Comparison of ENCODE assay signal across 11 mouse cellular contexts in genomic region chr2:30541541-30541940, GRCm38 (mm10). TPM values are rescaled to one million over a fixed set of nuclear protein-coding genes. Genes with fewer than 3 reads are reported as not detected.
DNase-seq lines count a peak whose midpoint lies in the region; ATAC-seq and TF ChIP-seq lines count a peak whose summit lies in the region.
"Had no signal": no experiment of that assay in that cellular context is flagged by ENCODE, and none has a peak within 500 bp of the region (broad histone marks: within the 10 kb centered on the region; RNA-seq: fewer than 3 reads in every experiment).

No protein-coding gene starts in this region.

- H3K9me3 ChIP-seq in intestine, embryonic 14.5 days (ENCODE audit: control insufficient read depth, low read length), result no peaks in the 10 kb centered on the region
- H3K9me3 ChIP-seq in intestine, postnatal 0 days (ENCODE audit: control insufficient read depth), result no peaks in the 10 kb centered on the region
- H3K9me3 ChIP-seq in neural tube, embryonic 13.5 days, result no peaks in the 10 kb centered on the region
- H3K9me3 ChIP-seq: stomach, embryonic 15.5 days had no signal

- no peak overlapping the region for H3K9ac ChIP-seq in intestine, embryonic 14.5 days (ENCODE audit: low read length)
- no peak overlapping the region for H3K9ac ChIP-seq in intestine, postnatal 0 days (ENCODE audit: low read depth, low read length)
- H3K9ac ChIP-seq in neural tube, embryonic 13.5 days, result peak overlapping the region; percentile 18; the same call in 1 of the 2 replicates
- H3K9ac ChIP-seq: stomach, embryonic 15.5 days had no signal

- no peak for TF ChIP-seq CTCF in intestine, postnatal 0 days (IDR thresholded peaks at IDR 0.05; ENCODE audit: low read depth)
- no peak for TF ChIP-seq CTCF in thymus, adult 2 months (IDR thresholded peaks at IDR 0.05; ENCODE audit: borderline replicate concordance, control insufficient read depth, extremely low read depth, insufficient read depth, low read length, poor library complexity)

- H3K27me3 ChIP-seq in intestine, embryonic 14.5 days (replicated peaks; ENCODE audit: control insufficient read depth, insufficient read depth, low read length), result no peaks in the 10 kb centered on the region
- H3K27me3 ChIP-seq in intestine, postnatal 0 days (replicated peaks; ENCODE audit: control insufficient read depth, insufficient read depth, low read length), result no peaks in the 10 kb centered on the region
- H3K27me3 ChIP-seq in neural tube, embryonic 13.5 days, result no peaks in the 10 kb centered on the region
- no peaks in the 10 kb centered on the region for H3K27me3 ChIP-seq in thymus, adult 2 months (ENCODE audit: control insufficient read depth, insufficient read depth, low read length)
- H3K27me3 ChIP-seq: stomach, embryonic 15.5 days had no signal

- DNase-seq in intestine, embryonic 14.5 days (ENCODE audit: low spot score), result no peak
- DNase-seq in heart, postnatal 4 days, result peak; percentile 42
- peak; percentile 39 for DNase-seq in kidney, postnatal 14 days
- DNase-seq in thymus, adult 2 months, result no peak
- no peak for DNase-seq in spleen, postnatal 36 days (ENCODE audit: low spot score in 2 of 2)
- no peak for DNase-seq in frontal cortex, postnatal 10 days (ENCODE audit: low spot score in 2 of 2)
- DNase-seq: cerebellum, adult 11-12 months; lung, postnatal 10 days had no signal

- no peak for TF ChIP-seq POLR2A in thymus, adult 2 months (IDR thresholded peaks at IDR 0.05; ENCODE audit: control insufficient read depth, extremely low read depth, insufficient read depth, low read length, poor library complexity)

- no peaks in the 10 kb centered on the region for H3K36me3 ChIP-seq in intestine, embryonic 14.5 days (ENCODE audit: control insufficient read depth, insufficient read depth, low read length)
- H3K36me3 ChIP-seq in intestine, postnatal 0 days (ENCODE audit: control insufficient read depth, insufficient read depth), result no peaks in the 10 kb centered on the region
- no peaks in the 10 kb centered on the region for H3K36me3 ChIP-seq in neural tube, embryonic 13.5 days
- H3K36me3 ChIP-seq in thymus, adult 2 months (ENCODE audit: control insufficient read depth, insufficient read depth, low read length), result no peaks in the 10 kb centered on the region
- H3K36me3 ChIP-seq: stomach, embryonic 15.5 days had no signal

- H3K4me3 ChIP-seq in intestine, embryonic 14.5 days (ENCODE audit: low read depth, low read length), result no peak overlapping the region
- no peak overlapping the region for H3K4me3 ChIP-seq in intestine, postnatal 0 days (ENCODE audit: low read depth, low read length)
- no peak overlapping the region for H3K4me3 ChIP-seq in neural tube, embryonic 13.5 days
- no peak overlapping the region for H3K4me3 ChIP-seq in thymus, adult 2 months (ENCODE audit: control insufficient read depth, insufficient read depth, low read length)
- H3K4me3 ChIP-seq: stomach, embryonic 15.5 days had no signal

- WGBS in intestine, embryonic 14.5 days, result 33% methylated on average over 4 of the region's 4 CpGs
- 40% methylated on average over 4 of the region's 4 CpGs for WGBS in intestine, postnatal 0 days
- 46% methylated on average over 4 of the region's 4 CpGs for WGBS in neural tube, embryonic 13.5 days
- WGBS in thymus, adult 2 months, result 92% methylated on average over 4 of the region's 4 CpGs

- peaks cover 23% of the 10 kb centered on the region for H3K4me1 ChIP-seq in intestine, embryonic 14.5 days (replicated peaks; ENCODE audit: control insufficient read depth, insufficient read depth, low read length)
- peaks cover 9% of the 10 kb centered on the region; the same call in 1 of the 2 replicates for H3K4me1 ChIP-seq in intestine, postnatal 0 days (replicated peaks; ENCODE audit: control insufficient read depth, insufficient read depth, low read length)
- H3K4me1 ChIP-seq in neural tube, embryonic 13.5 days (replicated peaks), result peaks cover 37% of the 10 kb centered on the region
- peaks cover 15% of the 10 kb centered on the region for H3K4me1 ChIP-seq in thymus, adult 2 months (replicated peaks; ENCODE audit: control insufficient read depth, insufficient read depth, low read length)

- H3K27ac ChIP-seq in intestine, embryonic 14.5 days (ENCODE audit: low read depth), result peak overlapping the region; percentile 44; the same call in 1 of the 2 replicates
- H3K27ac ChIP-seq in intestine, postnatal 0 days (ENCODE audit: low read depth, low read length), result no peak overlapping the region
- H3K27ac ChIP-seq in neural tube, embryonic 13.5 days (replicated peaks), result peak overlapping the region; percentile 61; the same call in 1 of the 2 replicates
- no peak overlapping the region for H3K27ac ChIP-seq in thymus, adult 2 months (ENCODE audit: control insufficient read depth, insufficient read depth, low read length)
- H3K27ac ChIP-seq: stomach, embryonic 15.5 days had no signal

- no peak overlapping the region for H3K4me2 ChIP-seq in intestine, embryonic 14.5 days (ENCODE audit: low read length)
- no peak overlapping the region for H3K4me2 ChIP-seq in intestine, postnatal 0 days (replicated peaks; ENCODE audit: low read depth)
- H3K4me2 ChIP-seq in neural tube, embryonic 13.5 days, result no peak overlapping the region
- H3K4me2 ChIP-seq: stomach, embryonic 15.5 days had no signal

- ATAC-seq in intestine, embryonic 14.5 days (replicated peaks; ENCODE audit: low FRiP score, low TSS enrichment, low read depth), result no peak
- no peak for ATAC-seq in intestine, postnatal 0 days
- ATAC-seq in neural tube, embryonic 13.5 days (ENCODE audit: low read depth), result no peak

RNA-seq across cellular contexts. Expression of gene Cstad, which starts 53.3 kb away (rescaled TPM):
- polyA plus RNA-seq in intestine, embryonic 14.5 days (2014; fragmentation: Nextera tagmentation; extraction: Ambion mirVana), result 0.99 and 1.1 TPM in 2 replicates
- polyA plus RNA-seq in intestine, postnatal 0 days (2015; fragmentation: Nextera tagmentation; extraction: Ambion mirVana), result 0.53 and 0.63 TPM in 2 replicates
- 1 to 10 TPM; 1.7 to 3.2 TPM for total RNA-seq in heart, postnatal 4 days (2021)
- polyA plus RNA-seq in neural tube, embryonic 13.5 days (2015; fragmentation: Nextera tagmentation; extraction: Ambion mirVana), result 0.39 and 0.98 TPM in 2 replicates
- 1.7 and 2.9 TPM in 2 replicates for polyA plus RNA-seq in thymus, adult 2 months (2012; rRNA removed)

Comparison
In these comparisons a context has a peak if more than half of its experiments do, and no peak if none do; other contexts are left out.
1. H3K27ac ChIP-seq: peak in intestine, embryonic 14.5 days (single experiment) and neural tube, embryonic 13.5 days (single experiment); none in intestine, postnatal 0 days (single experiment) and thymus, adult 2 months (single experiment).
2. DNase-seq: peak in heart, postnatal 4 days (single experiment) and kidney, postnatal 14 days (single experiment); none in intestine, embryonic 14.5 days (single experiment), thymus, adult 2 months (single experiment), spleen, postnatal 36 days (0 of 2) and frontal cortex, postnatal 10 days (0 of 2).